Mouse (Mus musculus) embryonic facial prominence, embryonic 14.5 days (tissue): ENCODE data around the gene Erp44. TPM values are rescaled to one million over a fixed set of nuclear protein-coding genes. Genes with fewer than 3 reads are reported as not detected.

ENCODE experiments used
- ATAC-seq: fragments of 200-750 bp; cut with Nextera tagmentation; 2 replicates; pipeline ENCODE4 v1.8.0; 2017; ENCODE audit warnings: low read depth, moderate number of reproducible peaks, moderate TSS enrichment
- DNase-seq: peaks from one replicate; pipeline ENCODE4 v3.0.0-alpha.2; 2015; ENCODE audit warnings: low spot score
- H3K27ac ChIP-seq: fragments of 300-500 bp; sonication (generic); replicated peaks from 2 replicates; pipeline ENCODE4 v1.5.1; 2014; ENCODE audit warnings: low read depth, mild to moderate bottlenecking, low read length, moderate library complexity
- H3K27me3 ChIP-seq: fragments of 300-500 bp; sonication (generic); replicated peaks from 2 replicates; pipeline ENCODE4 v1.6.1; 2014; ENCODE audit warnings: low read length; ENCODE audit not compliant: control insufficient read depth, insufficient read depth
- H3K36me3 ChIP-seq: fragments of 300-500 bp; sonication (generic); 2 replicates; pipeline ENCODE4 v1.6.1; 2014; ENCODE audit warnings: low read length, mixed read lengths; ENCODE audit not compliant: control insufficient read depth, insufficient read depth
- H3K4me1 ChIP-seq: fragments of 300-500 bp; sonication (generic); 2 replicates; pipeline ENCODE4 v1.6.1; 2014; ENCODE audit warnings: antibody characterized with exemption, low read length; ENCODE audit not compliant: control insufficient read depth, insufficient read depth
- H3K4me2 ChIP-seq: fragments of 300-500 bp; sonication (generic); 2 replicates; pipeline ENCODE4 v1.6.1; 2014; ENCODE audit warnings: low read depth, mild to moderate bottlenecking, low read length, moderate library complexity, mixed read lengths
- H3K4me3 ChIP-seq: fragments of 300-500 bp; sonication (generic); 2 replicates; pipeline ENCODE4 v1.5.1; 2014; ENCODE audit warnings: low read depth, mild to moderate bottlenecking, low read length
- H3K9ac ChIP-seq: fragments of 300-500 bp; sonication (generic); 2 replicates; pipeline ENCODE4 v1.6.1; 2014; ENCODE audit warnings: low read depth, mild to moderate bottlenecking, low read length, moderate library complexity, mixed read lengths
- H3K9me3 ChIP-seq: fragments of 300-500 bp; sonication (generic); 2 replicates; pipeline ENCODE4 v1.6.1; 2016; ENCODE audit warnings: low read length; ENCODE audit not compliant: control insufficient read depth
- WGBS: fragments of 180-500 bp; shearing (Covaris S2); extraction: QIAGEN DNeasy Blood & Tissue Kit; methylation state at CpG from one replicate; pipeline ENCODE4 v1.1.7; 2014; 5-methylcytosine and 5-hydroxymethylcytosine counted together
- polyA plus RNA-seq: library from polyadenylated mRNA; unstranded; fragments of >200 nt; fragmentation: Nextera tagmentation; extraction: Ambion mirVana; gene quantifications from 2 replicates; pipeline ENCODE4 v1.2.1, GENCODE M21; 2014

The Erp44 gene
- polyA plus RNA-seq, 1 experiment from 2014 or later = 84.1 TPM

DNA sequence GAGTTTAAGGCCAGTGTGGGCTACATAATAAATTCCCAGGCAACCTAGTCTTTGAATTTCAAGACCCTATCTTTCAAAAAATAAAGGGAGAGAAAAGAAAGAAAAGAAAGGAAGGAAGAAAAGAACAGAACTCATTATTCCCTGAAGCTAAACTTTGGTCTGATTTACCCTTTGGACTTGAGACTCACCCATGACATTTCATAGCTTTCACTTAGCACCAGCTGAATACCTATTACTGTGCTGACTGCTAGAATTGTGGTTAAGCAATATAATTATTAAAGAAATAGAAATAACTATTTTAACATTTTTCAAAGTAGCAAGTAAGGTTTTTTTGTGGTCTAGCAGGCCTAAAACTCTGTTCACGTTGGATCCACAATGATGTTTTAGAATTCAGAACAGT lies 1.8 kb upstream of the Erp44 start:
- H3K36me3 ChIP-seq = peaks cover 4% of the 10 kb centered on the region; the same call in 1 of the 2 replicates
- H3K4me1 ChIP-seq = peaks cover 7% of the 10 kb centered on the region; the same call in 1 of the 2 replicates
- no peaks in the 10 kb centered on the region for H3K27me3 ChIP-seq
- no peak overlapping the region for H3K4me3 ChIP-seq
- WGBS = 91% methylated on average over 1 of the region's 1 CpGs
- ATAC-seq (no peak), DNase-seq (no peak)
- no peak overlapping the region for H3K4me2 ChIP-seq
- H3K9ac ChIP-seq = no peak overlapping the region
- no peak overlapping the region for H3K27ac ChIP-seq
- no peaks in the 10 kb centered on the region for H3K9me3 ChIP-seq

DNA sequence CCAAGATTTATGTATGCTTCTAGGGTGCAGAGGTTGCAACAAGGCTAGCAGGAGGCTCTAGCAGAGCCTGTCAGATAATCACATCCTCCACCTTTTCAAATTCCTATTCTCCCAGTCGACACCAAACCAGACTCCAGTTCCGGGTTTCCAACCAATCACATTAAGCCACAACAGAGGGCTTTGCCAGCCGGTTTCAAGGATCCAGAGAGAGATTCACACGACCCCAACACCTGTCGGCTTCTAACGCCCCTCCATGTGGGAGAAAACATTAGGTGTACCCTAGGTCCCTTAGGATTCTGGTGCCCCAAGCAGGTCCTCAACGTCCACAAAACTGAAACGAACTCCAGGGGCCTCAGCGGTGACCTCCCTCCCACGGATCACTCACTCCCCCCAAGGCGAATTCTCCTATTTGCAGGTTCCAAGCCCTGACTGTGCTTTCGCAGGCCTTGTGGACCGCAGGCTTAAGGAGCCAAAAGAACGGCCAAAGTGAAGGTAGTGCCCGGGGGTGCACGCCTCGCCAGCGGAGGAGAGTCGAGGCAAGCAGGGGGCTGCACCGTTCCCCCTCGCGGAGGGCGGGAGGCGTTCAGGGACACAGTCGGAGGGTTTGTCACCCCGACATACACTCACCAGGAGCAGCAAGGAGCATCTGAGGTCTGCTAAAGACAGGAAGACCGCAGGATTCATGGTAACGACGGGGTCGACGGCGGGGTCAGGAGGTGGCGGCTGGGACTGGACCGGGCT lies 431 bp downstream of the Erp44 start:
- Histone ChIP-seq H3K4me1 (peaks cover 7% of the 10 kb centered on the region; the same call in 1 of the 2 replicates), H3K36me3 (no peaks in the 10 kb centered on the region), H3K4me3 (peak overlapping the region; percentile 86), H3K4me2 (peak overlapping the region; percentile 78), H3K27ac (peak overlapping the region; percentile 63; the same call in 1 of the 2 replicates), H3K27me3 (no peaks in the 10 kb centered on the region), H3K9me3 (no peaks in the 10 kb centered on the region), H3K9ac (peak overlapping the region; percentile 87)
- ATAC-seq (peak; percentile 21), DNase-seq (peak; percentile 24)
- whole genome bisulfite sequencing = under 1% methylated on average over 29 of the region's 34 CpGs

DNA sequence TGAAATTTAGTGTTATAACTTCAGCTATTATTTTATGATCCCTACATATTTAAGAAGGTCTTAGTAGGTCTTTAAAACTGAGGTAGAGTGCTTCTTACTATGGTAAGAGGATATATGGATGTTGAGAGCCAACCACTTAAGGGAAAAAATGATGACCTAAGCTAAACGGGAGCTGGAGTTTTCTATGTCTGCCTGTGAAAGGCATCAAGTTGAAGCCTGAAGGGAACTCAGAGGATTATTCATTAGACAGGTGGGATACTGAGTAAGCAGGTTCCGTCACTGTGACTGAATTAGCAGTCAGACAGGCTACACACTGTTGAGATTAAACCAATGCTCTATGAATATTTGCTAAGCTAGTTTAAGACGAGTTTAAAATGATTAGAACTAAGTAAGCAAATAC lies 2.3 kb downstream of the Erp44 start:
- H3K4me3 ChIP-seq = no peak overlapping the region
- 70% methylated on average over 3 of the region's 3 CpGs for WGBS
- no peak overlapping the region for H3K27ac ChIP-seq
- no peaks in the 10 kb centered on the region for H3K36me3 ChIP-seq
- no peaks in the 10 kb centered on the region for H3K9me3 ChIP-seq
- no peak overlapping the region for H3K4me2 ChIP-seq
- no peak overlapping the region for H3K9ac ChIP-seq
- no peak for ATAC-seq
- no peaks in the 10 kb centered on the region for H3K27me3 ChIP-seq
- peaks cover 7% of the 10 kb centered on the region; the same call in 1 of the 2 replicates for H3K4me1 ChIP-seq
- no peak for DNase-seq

DNA sequence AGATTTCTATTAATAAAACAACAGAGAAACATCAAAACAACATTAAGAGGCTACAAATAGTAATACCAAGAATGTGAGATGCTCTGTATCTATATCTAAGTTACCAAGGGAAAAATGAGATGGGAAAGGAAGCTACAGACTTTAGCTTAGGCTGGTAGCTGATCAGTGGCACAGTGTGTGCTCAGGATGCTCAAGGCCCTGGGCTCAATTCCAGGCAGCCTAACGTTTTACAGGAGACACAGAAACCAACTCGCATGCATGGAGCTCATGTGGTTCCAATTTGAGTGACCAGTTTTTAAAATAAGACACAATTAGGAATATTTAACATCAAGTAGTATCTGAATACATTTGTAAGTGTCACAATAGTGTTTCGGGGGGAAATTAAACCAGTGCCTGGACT lies 3.6 kb downstream of the Erp44 start:
- Histone ChIP-seq H3K9ac (no peak overlapping the region), H3K4me2 (no peak overlapping the region), H3K36me3 (no peaks in the 10 kb centered on the region), H3K4me3 (no peak overlapping the region), H3K27me3 (no peaks in the 10 kb centered on the region), H3K27ac (no peak overlapping the region), H3K4me1 (peaks cover 7% of the 10 kb centered on the region; the same call in 1 of the 2 replicates), H3K9me3 (no peaks in the 10 kb centered on the region)
- ATAC-seq (no peak), DNase-seq (no peak)
- 59% methylated on average over 3 of the region's 3 CpGs for WGBS

DNA sequence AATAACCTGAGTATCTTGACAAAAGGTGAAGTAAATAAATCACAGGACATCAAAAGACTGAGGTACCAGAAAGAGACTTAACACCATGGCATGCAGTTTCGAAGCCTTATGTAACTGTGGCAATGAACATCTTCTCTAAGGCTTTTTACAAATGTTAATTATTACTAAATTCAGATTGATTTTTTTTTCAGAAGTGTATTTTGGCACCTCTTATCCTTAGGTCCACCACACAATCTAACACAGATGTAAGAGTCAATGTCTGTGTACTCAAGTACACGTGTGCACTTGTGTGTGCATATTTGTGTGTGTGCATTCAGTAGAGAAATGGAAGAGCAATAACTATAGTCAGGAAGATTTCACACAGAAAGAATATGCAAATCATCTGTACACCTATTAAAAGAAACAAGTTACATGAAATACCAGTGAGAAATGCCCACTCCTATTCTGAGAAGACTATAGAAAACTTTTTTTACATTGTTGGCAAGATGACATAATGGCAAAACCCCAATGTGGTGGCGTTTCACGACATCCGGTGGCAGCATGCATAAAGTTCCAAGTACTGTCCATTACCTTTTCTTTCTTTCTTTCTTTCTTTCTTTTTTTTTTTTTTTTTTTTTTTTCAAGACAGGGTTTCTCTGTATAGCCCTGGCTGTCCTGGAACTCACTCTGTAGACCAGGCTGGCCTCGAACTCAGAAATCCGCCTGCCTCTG lies 6.1 kb downstream of the Erp44 start:
- no peak overlapping the region for H3K4me3 ChIP-seq
- H3K4me2 ChIP-seq = no peak overlapping the region
- H3K36me3 ChIP-seq = no peaks in the 10 kb centered on the region
- DNase-seq (no peak), ATAC-seq (no peak)
- no peaks in the 10 kb centered on the region for H3K27me3 ChIP-seq
- 97% methylated on average over 7 of the region's 7 CpGs for WGBS
- H3K9ac ChIP-seq = no peak overlapping the region
- H3K27ac ChIP-seq = no peak overlapping the region
- no peaks in the 10 kb centered on the region for H3K9me3 ChIP-seq
- no peaks in the 10 kb centered on the region for H3K4me1 ChIP-seq

DNA sequence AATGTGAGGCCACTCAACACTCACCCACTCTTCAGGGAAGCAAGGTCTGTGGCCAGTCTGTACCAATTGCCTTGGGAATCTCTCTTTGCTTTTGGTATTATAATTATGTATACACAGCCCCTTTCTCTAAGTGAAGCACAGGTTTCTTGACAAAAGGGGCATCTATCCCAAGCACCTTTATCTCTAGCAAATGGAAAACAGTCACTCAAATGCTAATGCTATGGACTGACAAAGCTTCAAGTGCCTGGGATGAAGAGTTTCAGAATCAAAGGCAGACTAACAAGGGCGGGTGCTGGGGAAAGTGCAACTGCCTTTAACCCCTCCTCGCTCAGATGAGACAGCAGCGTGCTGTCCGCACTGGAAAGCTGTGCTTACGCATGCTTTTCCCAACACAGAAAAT lies 7.5 kb downstream of the Erp44 start:
- no peak for ATAC-seq
- DNase-seq = no peak
- no peak overlapping the region for H3K4me2 ChIP-seq
- no peak overlapping the region for H3K27ac ChIP-seq
- 55% methylated on average over 5 of the region's 5 CpGs for WGBS
- H3K9ac ChIP-seq = no peak overlapping the region
- no peaks in the 10 kb centered on the region for H3K27me3 ChIP-seq
- no peaks in the 10 kb centered on the region for H3K4me1 ChIP-seq
- H3K36me3 ChIP-seq = no peaks in the 10 kb centered on the region
- no peak overlapping the region for H3K4me3 ChIP-seq
- H3K9me3 ChIP-seq = no peaks in the 10 kb centered on the region

DNA sequence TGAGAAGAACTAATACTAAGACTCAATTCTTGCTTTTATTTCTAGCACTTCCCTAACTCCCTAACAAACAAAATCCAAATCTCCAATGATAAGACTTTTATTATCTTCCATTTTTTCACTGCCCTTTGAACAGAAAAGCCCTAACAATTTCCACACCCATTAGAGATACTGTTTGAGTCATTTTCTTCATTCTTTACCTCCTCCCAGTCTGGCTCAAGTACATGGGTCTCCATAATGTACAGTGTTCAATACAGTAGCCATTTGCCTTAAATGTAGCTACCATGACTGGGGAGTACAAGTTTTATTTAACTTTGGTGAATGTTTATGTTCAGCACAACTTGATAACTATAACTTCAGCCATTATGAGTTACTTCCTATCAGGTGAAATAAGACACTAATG lies 8.8 kb downstream of the Erp44 start:
- Histone ChIP-seq H3K4me1 (no peaks in the 10 kb centered on the region), H3K9ac (no peak overlapping the region), H3K4me2 (no peak overlapping the region), H3K27me3 (no peaks in the 10 kb centered on the region), H3K36me3 (no peaks in the 10 kb centered on the region), H3K9me3 (no peaks in the 10 kb centered on the region), H3K4me3 (no peak overlapping the region), H3K27ac (no peak overlapping the region)
- ATAC-seq (no peak), DNase-seq (no peak)

DNA sequence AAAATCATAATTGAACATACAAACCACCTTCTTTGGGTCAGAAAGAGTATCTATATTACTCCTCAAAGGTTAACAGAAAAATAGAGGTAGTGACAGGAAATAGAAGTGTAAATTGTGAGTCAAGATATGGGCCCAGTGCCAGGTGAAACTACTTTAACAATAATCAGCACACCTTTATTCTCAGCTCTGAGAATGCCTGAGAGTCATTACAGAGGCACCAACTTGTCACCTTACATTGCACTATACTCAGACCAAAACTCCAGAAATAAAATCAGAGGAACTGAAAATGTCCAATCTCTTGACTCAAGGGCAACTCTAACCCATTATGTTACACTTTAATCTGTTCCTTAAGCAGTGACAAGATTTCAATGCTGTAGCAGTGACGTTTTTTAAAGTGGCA lies 11.2 kb downstream of the Erp44 start:
- WGBS = 73% methylated on average over 1 of the region's 1 CpGs
- no peaks in the 10 kb centered on the region for H3K27me3 ChIP-seq
- no peaks in the 10 kb centered on the region for H3K9me3 ChIP-seq
- no peaks in the 10 kb centered on the region for H3K4me1 ChIP-seq
- no peaks in the 10 kb centered on the region for H3K36me3 ChIP-seq
- H3K4me3 ChIP-seq = no peak overlapping the region
- no peak overlapping the region for H3K4me2 ChIP-seq
- no peak overlapping the region for H3K9ac ChIP-seq
- DNase-seq (no peak), ATAC-seq (no peak)
- H3K27ac ChIP-seq = no peak overlapping the region

DNA sequence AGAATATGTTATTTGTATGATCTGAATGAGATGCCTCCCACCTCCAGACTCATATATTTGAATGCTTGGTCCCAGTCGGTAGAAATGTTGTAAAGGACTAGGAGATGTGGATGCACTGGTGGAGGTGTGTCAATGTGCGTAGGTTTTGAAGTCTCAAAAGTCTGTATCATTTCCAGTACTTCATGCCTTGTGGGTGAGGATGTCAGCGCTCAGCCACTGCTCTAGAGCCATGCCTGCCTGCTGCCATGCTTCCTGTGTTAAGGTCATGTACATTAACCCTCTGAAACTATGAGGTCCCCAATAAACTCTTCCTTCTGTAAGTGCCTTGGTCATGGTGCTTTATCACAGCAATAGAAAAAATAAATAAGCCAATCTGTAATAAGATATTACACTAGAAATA lies 11.7 kb downstream of the Erp44 start:
- Histone ChIP-seq H3K36me3 (no peaks in the 10 kb centered on the region), H3K4me1 (no peaks in the 10 kb centered on the region), H3K4me2 (no peak overlapping the region), H3K27ac (no peak overlapping the region), H3K9me3 (no peaks in the 10 kb centered on the region), H3K27me3 (no peaks in the 10 kb centered on the region), H3K4me3 (no peak overlapping the region), H3K9ac (no peak overlapping the region)
- 87% methylated on average over 3 of the region's 3 CpGs for WGBS
- DNase-seq (no peak), ATAC-seq (no peak)
